Mouse (Mus musculus) 416B (cell line): ENCODE measurements around the gene Uevld.
"Not testable (repeated sequence)": the region's sequence is repeated elsewhere in the genome, so short reads cannot be mapped to it uniquely, and the experiment has no call there.

Source experiments
- DNase-seq: peaks from one replicate; pipeline ENCODE4 v3.0.0; 2011; ENCODE audit warnings: low read depth

Uevld gene

GRCm38 (mm10) chr7:46957831-46958691, at the start of gene Uevld:
Gene Uevld (minus strand): TSS chr7:46958527.
- peak; percentile 94 for DNase-seq

GRCm38 (mm10) chr7:47007818-47008167, 49.5 kb upstream of the Uevld start:
- DNase-seq: no peak

GRCm38 (mm10) chr7:47007109-47007780, 48.9 kb upstream of the Uevld start:
- peak; percentile 34 for DNase-seq

- DNase-seq: peak; percentile 44
Measured at GRCm38 (mm10) chr7:47003411-47004115, 45.2 kb upstream of the Uevld start.

- no peak for DNase-seq
Measured at GRCm38 (mm10) chr7:47001900-47002275, 43.6 kb upstream of the Uevld start.

GRCm38 (mm10) chr7:47001125-47001899, 43.0 kb upstream of the Uevld start:
- DNase-seq: no peak

- no peak for DNase-seq
Measured at GRCm38 (mm10) chr7:47000644-47000983, 42.3 kb upstream of the Uevld start.

GRCm38 (mm10) chr7:46999983-47000643, 41.8 kb upstream of the Uevld start:
- DNase-seq: no peak

GRCm38 (mm10) chr7:46998942-46999341, 40.6 kb upstream of the Uevld start:
- peak; percentile 42 for DNase-seq

- no peak for DNase-seq
Measured at GRCm38 (mm10) chr7:46997644-46998395, 39.5 kb upstream of the Uevld start.

GRCm38 (mm10) chr7:46997008-46997407, 38.7 kb upstream of the Uevld start:
- DNase-seq: no peak

GRCm38 (mm10) chr7:46995558-46995957, 37.2 kb upstream of the Uevld start:
- DNase-seq: no peak

- no peak for DNase-seq
Measured at GRCm38 (mm10) chr7:46993079-46993478, 34.8 kb upstream of the Uevld start.

- DNase-seq: not testable (repeated sequence)
Measured at GRCm38 (mm10) chr7:46989387-46989786, 31.1 kb upstream of the Uevld start.

- no peak for DNase-seq
Measured at GRCm38 (mm10) chr7:46987073-46987472, 28.7 kb upstream of the Uevld start.

- DNase-seq: peak; percentile 85
Measured at GRCm38 (mm10) chr7:46986646-46987045, 28.3 kb upstream of the Uevld start.

GRCm38 (mm10) chr7:46985718-46986505, 27.6 kb upstream of the Uevld start:
- DNase-seq: peak; percentile 92

- no peak for DNase-seq
Measured at GRCm38 (mm10) chr7:46983280-46983679, 25.0 kb upstream of the Uevld start, which contains the start of gene Gm9999. Gene Gm9999 (plus strand): TSS chr7:46983580.

GRCm38 (mm10) chr7:46975456-46975855, 17.1 kb upstream of the Uevld start:
- DNase-seq: no peak

GRCm38 (mm10) chr7:46974648-46975047, 16.3 kb upstream of the Uevld start:
- DNase-seq: no peak
